Mouse (Mus musculus): ENCODE results near the gene Gm20388. TPM values are rescaled to one million over a fixed set of nuclear protein-coding genes. Genes with fewer than 3 reads are reported as not detected.
A peak's percentile ranks its signal among the peaks of the same experiment; 100 is the strongest.

Gm20388 gene
- polyA plus RNA-seq, 1 experiment from 2014 or later = not detected

GRCm38 (mm10) chr8:122707184-122707583, 2796.5 kb downstream of the Gm20388 start:
- no peak for ATAC-seq (ENCODE audit: insufficient number of reproducible peaks, insufficient read depth, low FRiP score, low TSS enrichment)
- no peaks in the 10 kb centered on the region for H3K36me3 ChIP-seq
- no peaks in the 10 kb centered on the region for H3K9me3 ChIP-seq
- 0 out of 2 replicates have a peak, but pooled peaks cover 4% of the 10 kb centered on the region for H3K27me3 ChIP-seq
- H3K27ac ChIP-seq = no peak overlapping the region
- no peak overlapping the region for H3K4me3 ChIP-seq
- peaks cover 4% of the 10 kb centered on the region; the same call in 1 of the 2 replicates for H3K4me1 ChIP-seq
- H3K4me2 ChIP-seq (replicated peaks) = no peak overlapping the region
- WGBS = 60% methylated on average over 4 of the region's 4 CpGs
- H3K9ac ChIP-seq = no peak overlapping the region

- no peak for ATAC-seq (ENCODE audit: insufficient number of reproducible peaks, insufficient read depth, low FRiP score, low TSS enrichment)
- H3K27me3 ChIP-seq = 0 out of 2 replicates have a peak, but pooled peaks cover 4% of the 10 kb centered on the region
These were observed 2798.9 kb downstream of the Gm20388 start for GRCm38 (mm10) chr8:122709340-122710111.

GRCm38 (mm10) chr8:122711480-122711879, 2800.8 kb downstream of the Gm20388 start:
- Histone ChIP-seq H3K27ac (no peak overlapping the region), H3K4me1 (peaks cover 4% of the 10 kb centered on the region; the same call in 1 of the 2 replicates), H3K4me3 (no peak overlapping the region), H3K4me2 (replicated peaks) (no peak overlapping the region), H3K9ac (no peak overlapping the region), H3K27me3 (0 out of 2 replicates have a peak, but pooled peaks cover 4% of the 10 kb centered on the region), H3K9me3 (no peaks in the 10 kb centered on the region), H3K36me3 (no peaks in the 10 kb centered on the region)
- no peak for ATAC-seq (ENCODE audit: insufficient number of reproducible peaks, insufficient read depth, low FRiP score, low TSS enrichment)
- 75% methylated on average over 3 of the region's 3 CpGs for WGBS

More at GRCm38 (mm10) chr8:122709340-122710111, 2798.9 kb downstream of the Gm20388 start:
- Histone ChIP-seq H3K4me2 (replicated peaks) (no peak overlapping the region), H3K4me3 (no peak overlapping the region), H3K27ac (no peak overlapping the region), H3K4me1 (peaks cover 4% of the 10 kb centered on the region; the same call in 1 of the 2 replicates), H3K36me3 (no peaks in the 10 kb centered on the region), H3K9me3 (no peaks in the 10 kb centered on the region), H3K9ac (no peak overlapping the region)
- 43% methylated on average over 26 of the region's 26 CpGs for WGBS

GRCm38 (mm10) chr8:122711891-122712365, 2801.3 kb downstream of the Gm20388 start:
- no peak for ATAC-seq (ENCODE audit: insufficient number of reproducible peaks, insufficient read depth, low FRiP score, low TSS enrichment)
- Histone ChIP-seq H3K27me3 (0 out of 2 replicates have a peak, but pooled peaks cover 6% of the 10 kb centered on the region), H3K27ac (no peak overlapping the region), H3K4me1 (peaks cover 4% of the 10 kb centered on the region; the same call in 1 of the 2 replicates), H3K9me3 (no peaks in the 10 kb centered on the region), H3K36me3 (no peaks in the 10 kb centered on the region), H3K4me3 (no peak overlapping the region), H3K4me2 (replicated peaks) (no peak overlapping the region), H3K9ac (no peak overlapping the region)
- 76% methylated on average over 11 of the region's 11 CpGs for WGBS

GRCm38 (mm10) chr8:122712411-122713156, 2801.9 kb downstream of the Gm20388 start:
- 73% methylated on average over 12 of the region's 12 CpGs for WGBS
- H3K4me2 ChIP-seq (replicated peaks) = no peak overlapping the region
- no peak overlapping the region; the same call in 1 of the 2 replicates for H3K9ac ChIP-seq
- no peaks in the 10 kb centered on the region for H3K9me3 ChIP-seq
- no peak overlapping the region for H3K27ac ChIP-seq
- peaks cover 4% of the 10 kb centered on the region; the same call in 1 of the 2 replicates for H3K4me1 ChIP-seq
- ATAC-seq (ENCODE audit: insufficient number of reproducible peaks, insufficient read depth, low FRiP score, low TSS enrichment) = no peak
- no peak overlapping the region for H3K4me3 ChIP-seq
- H3K36me3 ChIP-seq = no peaks in the 10 kb centered on the region
- 0 out of 2 replicates have a peak, but pooled peaks cover 6% of the 10 kb centered on the region for H3K27me3 ChIP-seq

- 0 out of 2 replicates have a peak, but pooled peaks cover 3% of the 10 kb centered on the region for H3K27me3 ChIP-seq
- no peak overlapping the region for H3K9ac ChIP-seq
- H3K27ac ChIP-seq = no peak overlapping the region
- no peaks in the 10 kb centered on the region for H3K9me3 ChIP-seq
- H3K4me3 ChIP-seq = no peak overlapping the region
- ATAC-seq (ENCODE audit: insufficient number of reproducible peaks, insufficient read depth, low FRiP score, low TSS enrichment) = no peak
- peaks cover 4% of the 10 kb centered on the region; the same call in 1 of the 2 replicates for H3K4me1 ChIP-seq
- no peaks in the 10 kb centered on the region for H3K36me3 ChIP-seq
- H3K4me2 ChIP-seq (replicated peaks) = no peak overlapping the region
- WGBS = 93% methylated on average over 5 of the region's 5 CpGs
These were observed 2802.5 kb downstream of the Gm20388 start for GRCm38 (mm10) chr8:122713157-122713518.

- Histone ChIP-seq H3K9ac (no peak overlapping the region), H3K4me3 (no peak overlapping the region), H3K27ac (no peak overlapping the region), H3K36me3 (no peaks in the 10 kb centered on the region), H3K4me2 (replicated peaks) (no peak overlapping the region), H3K27me3 (peaks cover 33% of the 10 kb centered on the region), H3K4me1 (peaks cover 8% of the 10 kb centered on the region), H3K9me3 (no peaks in the 10 kb centered on the region)
- no peak for ATAC-seq (ENCODE audit: insufficient number of reproducible peaks, insufficient read depth, low FRiP score, low TSS enrichment)
- 72% methylated on average over 8 of the region's 8 CpGs for WGBS
These were observed 2805.9 kb downstream of the Gm20388 start for GRCm38 (mm10) chr8:122716566-122716965.

DNA sequence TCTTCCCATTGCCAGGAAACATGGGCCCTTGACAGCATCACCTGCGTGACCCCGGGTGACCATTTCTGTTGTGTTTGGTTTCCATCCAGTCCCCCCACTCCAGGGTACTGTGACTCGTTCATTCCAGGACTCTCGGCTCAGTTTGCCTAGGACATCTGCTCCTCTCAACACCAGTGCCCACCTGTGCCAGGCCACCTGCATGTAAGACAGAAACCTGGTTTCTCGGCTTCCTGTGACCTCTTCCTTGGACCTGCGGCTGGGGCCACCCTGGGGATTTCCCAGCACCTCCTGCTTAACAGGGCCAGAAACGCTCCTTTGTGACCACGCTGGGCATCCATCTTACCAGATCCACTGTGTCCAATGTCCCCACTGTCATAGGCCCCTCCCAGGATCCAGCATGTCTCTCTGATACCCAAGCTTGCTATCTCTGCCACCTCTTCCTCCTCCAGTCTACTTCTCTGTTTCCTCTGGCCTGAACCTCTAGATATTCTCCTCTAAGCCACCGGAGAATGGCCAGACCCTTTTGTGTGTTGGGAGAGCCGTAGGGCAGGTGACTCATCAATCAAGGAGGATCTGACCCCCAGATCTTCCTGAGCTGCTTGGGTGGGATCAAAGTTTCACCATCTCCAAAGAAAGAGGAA, 2807.3 kb downstream of the Gm20388 start:
- H3K27ac ChIP-seq = no peak overlapping the region

DNA sequence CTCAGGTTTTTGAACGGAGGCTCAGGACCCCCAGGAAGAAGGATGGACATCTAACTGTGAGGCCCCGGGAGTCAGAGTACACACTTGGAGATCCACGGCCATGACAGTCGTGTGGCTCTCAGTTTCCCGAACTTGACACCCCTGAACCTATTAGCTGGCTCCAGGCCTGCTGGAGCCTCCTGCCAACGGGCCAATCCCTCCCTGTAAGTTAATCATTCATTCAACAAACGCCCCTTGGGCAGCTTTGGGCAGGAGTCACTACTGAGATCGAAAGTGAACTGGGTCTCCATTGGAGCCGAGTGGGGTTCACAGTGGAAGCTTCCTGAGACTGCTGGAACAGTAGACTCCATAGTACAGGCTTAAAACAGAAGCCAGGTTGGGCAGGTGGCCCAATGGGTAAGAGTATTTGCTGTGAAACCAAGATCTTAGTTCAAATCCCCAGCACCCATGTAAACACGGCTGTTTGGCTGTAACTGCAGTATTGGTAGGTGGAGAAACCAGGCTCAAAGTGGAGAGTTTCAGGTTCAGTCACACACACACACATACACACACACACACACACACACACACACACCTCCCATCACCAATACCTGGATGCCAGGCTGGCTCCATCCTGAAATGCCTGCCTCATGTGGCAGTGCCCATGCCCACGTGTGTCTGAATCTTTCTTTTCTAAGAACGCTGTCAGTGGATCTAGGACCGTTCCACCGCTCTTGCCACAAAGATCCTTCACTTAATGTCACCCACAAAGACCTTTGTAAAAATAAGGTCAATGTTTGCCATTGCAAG, 2808.3 kb downstream of the Gm20388 start:
- no peak for ATAC-seq (ENCODE audit: insufficient number of reproducible peaks, insufficient read depth, low FRiP score, low TSS enrichment)
- no peak overlapping the region for H3K9ac ChIP-seq
- H3K4me2 ChIP-seq (replicated peaks) = no peak overlapping the region
- WGBS = 83% methylated on average over 14 of the region's 14 CpGs
- H3K27ac ChIP-seq = no peak overlapping the region
- H3K27me3 ChIP-seq = peaks cover 44% of the 10 kb centered on the region
- no peaks in the 10 kb centered on the region for H3K9me3 ChIP-seq
- H3K4me3 ChIP-seq = no peak overlapping the region
- peaks cover 8% of the 10 kb centered on the region for H3K4me1 ChIP-seq
- H3K36me3 ChIP-seq = no peaks in the 10 kb centered on the region

More for the DNA sequence above, 2807.3 kb downstream of the Gm20388 start:
- no peak overlapping the region for H3K4me2 ChIP-seq (replicated peaks)
- H3K9ac ChIP-seq = no peak overlapping the region
- H3K4me3 ChIP-seq = no peak overlapping the region
- ATAC-seq (ENCODE audit: insufficient number of reproducible peaks, insufficient read depth, low FRiP score, low TSS enrichment) = no peak
- H3K4me1 ChIP-seq = peaks cover 8% of the 10 kb centered on the region
- H3K27me3 ChIP-seq = peaks cover 44% of the 10 kb centered on the region
- 79% methylated on average over 10 of the region's 10 CpGs for WGBS
- H3K36me3 ChIP-seq = no peaks in the 10 kb centered on the region
- H3K9me3 ChIP-seq = no peaks in the 10 kb centered on the region

DNA sequence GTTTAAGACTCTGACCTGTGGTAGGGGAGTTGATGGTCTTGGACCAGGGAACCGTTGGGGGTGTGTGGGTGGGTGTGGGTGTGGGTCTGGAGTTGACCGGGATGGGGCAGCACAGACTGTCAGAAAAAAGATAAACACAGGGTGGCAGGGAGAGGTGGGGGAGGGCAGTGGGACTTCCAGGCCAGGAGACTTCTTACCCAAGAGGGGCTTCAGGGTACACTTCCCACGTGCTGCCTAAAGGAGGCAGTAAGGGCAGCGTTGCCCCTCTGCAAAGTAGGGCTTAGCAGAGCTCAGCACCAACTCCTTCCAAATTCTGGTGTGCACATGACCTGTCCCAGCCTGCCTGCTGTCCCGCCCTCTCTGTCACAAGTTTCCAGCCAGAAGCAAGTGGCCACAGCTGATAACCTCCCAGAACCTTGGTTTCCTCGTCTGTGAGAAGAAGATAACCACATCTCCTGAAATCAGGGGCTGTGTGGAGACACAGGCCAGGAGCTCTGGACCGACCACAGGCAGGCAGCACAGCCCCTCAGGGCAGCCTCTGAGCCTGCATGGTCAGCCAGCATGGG, 2808.9 kb downstream of the Gm20388 start:
- no peak overlapping the region for H3K9ac ChIP-seq
- 25% methylated on average over 7 of the region's 7 CpGs for WGBS
- no peak for ATAC-seq (ENCODE audit: insufficient number of reproducible peaks, insufficient read depth, low FRiP score, low TSS enrichment)

More for the DNA sequence above, 2808.9 kb downstream of the Gm20388 start:
- Histone ChIP-seq H3K27ac (peak overlapping the region; percentile 27; the same call in 1 of the 2 replicates), H3K4me2 (replicated peaks) (peak overlapping the region; percentile 35), H3K9me3 (no peaks in the 10 kb centered on the region), H3K4me3 (no peak overlapping the region), H3K27me3 (peaks cover 44% of the 10 kb centered on the region), H3K36me3 (no peaks in the 10 kb centered on the region), H3K4me1 (peaks cover 8% of the 10 kb centered on the region)
